Mouse (Mus musculus): ENCODE measurements around the gene Foxk1. TPM values are rescaled to one million over a fixed set of nuclear protein-coding genes. Genes with fewer than 3 reads are reported as not detected.

Foxk1 gene
- polyA plus RNA-seq, 1 experiment from 2014 or later = 1.9 TPM

DNA sequence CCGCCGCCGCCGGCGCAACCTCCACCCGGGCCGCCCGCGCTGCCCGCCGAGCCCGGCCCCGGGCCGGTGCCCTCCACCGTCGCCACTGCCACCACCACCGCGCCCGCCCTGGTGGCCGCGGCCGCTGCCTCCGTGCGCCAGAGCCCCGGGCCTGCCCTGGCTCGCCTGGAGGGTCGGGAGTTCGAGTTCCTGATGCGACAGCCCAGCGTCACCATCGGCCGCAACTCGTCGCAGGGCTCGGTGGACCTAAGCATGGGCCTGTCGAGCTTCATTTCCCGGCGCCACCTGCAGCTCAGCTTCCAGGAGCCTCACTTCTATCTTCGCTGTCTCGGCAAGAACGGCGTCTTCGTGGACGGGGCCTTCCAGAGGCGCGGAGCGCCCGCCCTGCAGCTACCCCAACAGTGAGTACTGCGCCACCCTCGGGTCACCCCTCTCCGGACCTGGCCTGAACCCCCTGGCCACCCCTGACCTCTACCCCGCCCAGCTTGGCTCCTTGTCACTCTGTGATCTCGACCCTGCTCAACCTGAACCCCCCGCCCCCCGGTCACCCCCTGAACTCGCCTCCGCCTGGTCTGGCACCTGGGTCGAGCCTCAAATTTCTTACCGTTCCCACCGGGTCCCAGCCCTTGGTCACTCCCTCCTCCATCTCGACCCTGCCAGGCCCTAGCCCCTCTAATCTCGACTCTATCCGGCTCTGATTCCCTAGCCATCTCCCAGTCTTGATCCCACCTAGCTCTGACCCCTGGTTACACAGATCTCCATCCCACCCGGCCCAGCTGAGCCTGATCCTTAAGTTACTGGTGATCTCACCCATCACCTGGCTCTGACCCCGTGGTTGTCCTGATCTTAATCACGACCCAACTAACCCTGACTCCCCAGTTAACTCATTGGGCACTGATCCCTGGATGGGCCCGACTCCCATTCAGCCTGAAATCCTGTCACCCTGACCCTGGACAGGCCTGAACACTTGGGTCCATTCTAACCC lies 636 bp downstream of the Foxk1 start:
- Histone ChIP-seq H3K9ac (ENCODE audit: low read depth, low read length) (peak overlapping the region; percentile 99), H3K36me3 (ENCODE audit: control insufficient read depth, insufficient read depth, low read length) (peaks cover 3% of the 10 kb centered on the region; the same call in 1 of the 2 replicates), H3K4me1 (ENCODE audit: control insufficient read depth, insufficient read depth, low read length) (peaks cover 41% of the 10 kb centered on the region), H3K4me2 (ENCODE audit: low read depth, low read length) (peak overlapping the region; percentile 77), H3K27ac (ENCODE audit: low read length) (peak overlapping the region; percentile 82), H3K4me3 (ENCODE audit: low read length) (peak overlapping the region; percentile 100), H3K27me3 (replicated peaks; ENCODE audit: control insufficient read depth, insufficient read depth, low read length) (no peaks in the 10 kb centered on the region), H3K9me3 (ENCODE audit: control insufficient read depth, low read length) (no peaks in the 10 kb centered on the region)
- WGBS = under 1% methylated on average over 56 of the region's 67 CpGs
- ATAC-seq = peak; percentile 70

DNA sequence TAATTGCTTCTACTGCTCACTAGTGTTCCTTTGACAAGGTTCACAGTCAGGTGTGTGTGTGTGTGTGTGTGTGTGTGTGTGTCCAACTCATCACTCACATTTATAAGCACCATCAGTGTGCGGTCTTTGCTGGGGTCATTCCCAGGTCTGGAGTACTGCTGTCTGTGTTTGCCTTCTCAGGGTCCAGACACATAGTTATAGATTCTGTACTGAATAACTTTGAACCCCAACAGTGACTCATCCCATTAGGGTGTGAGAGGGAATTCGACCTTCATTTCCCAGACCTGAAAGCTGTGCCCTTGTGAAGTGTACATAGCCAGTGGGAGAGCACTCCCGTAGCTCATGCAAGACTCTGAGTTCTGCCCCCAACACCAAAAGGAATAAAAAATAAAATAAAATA lies 2.4 kb downstream of the Foxk1 start:
- Histone ChIP-seq H3K4me2 (ENCODE audit: low read depth, low read length) (peak overlapping the region; percentile 77), H3K9ac (ENCODE audit: low read depth, low read length) (no peak overlapping the region), H3K4me1 (ENCODE audit: control insufficient read depth, insufficient read depth, low read length) (peaks cover 41% of the 10 kb centered on the region), H3K27me3 (replicated peaks; ENCODE audit: control insufficient read depth, insufficient read depth, low read length) (no peaks in the 10 kb centered on the region), H3K9me3 (ENCODE audit: control insufficient read depth, low read length) (no peaks in the 10 kb centered on the region), H3K4me3 (ENCODE audit: low read length) (no peak overlapping the region), H3K36me3 (ENCODE audit: control insufficient read depth, insufficient read depth, low read length) (peaks cover 3% of the 10 kb centered on the region; the same call in 1 of the 2 replicates), H3K27ac (ENCODE audit: low read length) (no peak overlapping the region)
- 47% methylated on average over 3 of the region's 3 CpGs for WGBS
- peak; percentile 17; the same call in 1 of the 2 replicates for ATAC-seq

DNA sequence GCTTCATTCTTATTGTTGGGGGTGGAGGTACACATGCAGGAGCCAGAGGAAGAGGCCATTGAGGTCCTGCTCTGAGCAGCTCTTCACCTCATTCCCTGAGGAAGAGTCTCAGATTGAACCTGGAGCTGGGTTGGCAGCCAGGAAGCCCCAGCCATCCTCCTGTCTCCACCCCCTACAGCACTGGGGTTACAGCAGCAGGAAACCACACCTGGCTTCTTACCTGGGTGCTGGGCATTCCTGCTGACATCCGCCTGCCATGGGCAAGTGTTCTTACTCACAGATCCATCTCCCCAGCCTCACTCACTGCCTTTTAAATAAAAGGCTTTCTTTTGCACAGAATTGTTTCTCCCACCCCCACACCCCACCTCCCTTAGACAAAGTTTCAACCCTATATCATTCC lies 3.0 kb downstream of the Foxk1 start:
- no peaks in the 10 kb centered on the region for H3K27me3 ChIP-seq (replicated peaks; ENCODE audit: control insufficient read depth, insufficient read depth, low read length)
- H3K36me3 ChIP-seq (ENCODE audit: control insufficient read depth, insufficient read depth, low read length) = peaks cover 3% of the 10 kb centered on the region; the same call in 1 of the 2 replicates
- no peaks in the 10 kb centered on the region for H3K9me3 ChIP-seq (ENCODE audit: control insufficient read depth, low read length)
- no peak overlapping the region for H3K4me3 ChIP-seq (ENCODE audit: low read length)
- H3K4me2 ChIP-seq (ENCODE audit: low read depth, low read length) = no peak overlapping the region
- H3K9ac ChIP-seq (ENCODE audit: low read depth, low read length) = no peak overlapping the region; the same call in 1 of the 2 replicates
- 71% methylated on average over 1 of the region's 1 CpGs for WGBS
- ATAC-seq = no peak
- no peak overlapping the region; the same call in 1 of the 2 replicates for H3K27ac ChIP-seq (ENCODE audit: low read length)
- H3K4me1 ChIP-seq (ENCODE audit: control insufficient read depth, insufficient read depth, low read length) = peaks cover 41% of the 10 kb centered on the region

DNA sequence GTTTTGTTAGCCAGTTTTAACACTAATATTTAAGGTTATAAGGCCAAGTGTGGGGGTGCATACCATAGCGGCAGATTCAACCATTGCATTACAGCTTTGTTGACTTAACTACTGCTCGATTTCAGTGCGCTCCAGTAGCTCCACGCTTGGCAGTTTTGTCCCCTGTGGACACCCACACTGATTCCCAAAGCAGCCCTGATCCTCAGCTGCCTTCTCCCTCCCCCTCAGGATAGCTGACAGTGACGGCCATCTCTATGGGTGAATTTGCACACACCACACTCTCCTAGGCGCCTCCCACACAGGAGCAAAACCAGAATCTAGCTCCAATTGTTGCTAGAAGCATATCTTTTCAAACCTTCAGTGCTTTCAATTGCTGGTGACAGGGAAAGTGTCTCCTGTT lies 4.1 kb downstream of the Foxk1 start:
- Histone ChIP-seq H3K4me3 (ENCODE audit: low read length) (no peak overlapping the region), H3K36me3 (ENCODE audit: control insufficient read depth, insufficient read depth, low read length) (peaks cover 3% of the 10 kb centered on the region; the same call in 1 of the 2 replicates), H3K27ac (ENCODE audit: low read length) (no peak overlapping the region), H3K9ac (ENCODE audit: low read depth, low read length) (0 out of 2 replicates have a peak overlapping the region, but pooled peaks have one; percentile 15), H3K4me2 (ENCODE audit: low read depth, low read length) (no peak overlapping the region), H3K27me3 (replicated peaks; ENCODE audit: control insufficient read depth, insufficient read depth, low read length) (no peaks in the 10 kb centered on the region), H3K4me1 (ENCODE audit: control insufficient read depth, insufficient read depth, low read length) (peaks cover 41% of the 10 kb centered on the region), H3K9me3 (ENCODE audit: control insufficient read depth, low read length) (no peaks in the 10 kb centered on the region)
- 64% methylated on average over 6 of the region's 6 CpGs for WGBS
- no peak for ATAC-seq

DNA sequence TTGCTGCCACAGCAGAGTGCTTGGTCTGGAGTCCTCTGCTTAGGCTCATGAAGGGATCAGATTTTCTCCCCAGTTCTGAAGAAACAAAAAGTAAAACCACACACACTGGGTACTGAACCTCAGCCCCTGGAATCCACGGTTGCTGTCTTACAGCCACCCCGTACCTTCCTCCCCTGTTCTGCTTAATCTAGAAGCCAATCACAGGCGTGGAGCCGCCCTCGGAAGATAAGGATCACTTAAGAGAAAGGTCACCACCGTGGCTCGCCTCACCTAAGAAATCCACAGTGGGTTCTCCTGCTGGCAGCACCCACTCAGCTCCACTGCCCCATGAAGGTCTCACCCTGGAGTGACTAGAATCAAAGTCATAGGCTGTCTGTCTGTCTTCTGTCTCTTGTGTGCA lies 5.1 kb downstream of the Foxk1 start:
- Histone ChIP-seq H3K4me1 (ENCODE audit: control insufficient read depth, insufficient read depth, low read length) (peaks cover 35% of the 10 kb centered on the region), H3K4me3 (ENCODE audit: low read length) (no peak overlapping the region), H3K4me2 (ENCODE audit: low read depth, low read length) (no peak overlapping the region), H3K27me3 (replicated peaks; ENCODE audit: control insufficient read depth, insufficient read depth, low read length) (no peaks in the 10 kb centered on the region), H3K36me3 (ENCODE audit: control insufficient read depth, insufficient read depth, low read length) (peaks cover 3% of the 10 kb centered on the region; the same call in 1 of the 2 replicates), H3K9ac (ENCODE audit: low read depth, low read length) (no peak overlapping the region), H3K9me3 (ENCODE audit: control insufficient read depth, low read length) (no peaks in the 10 kb centered on the region), H3K27ac (ENCODE audit: low read length) (no peak overlapping the region)
- 64% methylated on average over 7 of the region's 7 CpGs for WGBS
- ATAC-seq = no peak

DNA sequence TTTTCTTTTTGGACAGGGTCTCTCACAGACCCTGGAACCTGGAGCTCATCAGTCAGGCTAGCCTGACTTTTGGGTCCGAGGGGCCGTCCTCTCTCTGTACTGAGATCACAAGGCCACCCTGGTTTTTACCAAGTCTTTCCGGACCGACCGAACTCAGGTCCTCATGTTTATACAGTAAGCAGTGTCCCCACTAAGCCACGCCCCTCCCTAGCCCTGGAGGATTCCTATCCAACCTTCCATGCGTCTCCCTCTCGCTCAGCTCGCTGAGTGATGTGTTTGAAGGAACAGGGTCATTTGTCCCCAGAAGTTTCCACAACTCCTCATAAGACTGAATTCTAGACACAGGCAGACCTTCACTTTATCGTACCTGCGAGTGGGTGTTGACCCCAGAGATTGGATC lies 5.6 kb downstream of the Foxk1 start:
- Histone ChIP-seq H3K4me3 (ENCODE audit: low read length) (no peak overlapping the region), H3K9ac (ENCODE audit: low read depth, low read length) (no peak overlapping the region), H3K4me1 (ENCODE audit: control insufficient read depth, insufficient read depth, low read length) (peaks cover 35% of the 10 kb centered on the region), H3K4me2 (ENCODE audit: low read depth, low read length) (no peak overlapping the region), H3K27me3 (replicated peaks; ENCODE audit: control insufficient read depth, insufficient read depth, low read length) (no peaks in the 10 kb centered on the region), H3K9me3 (ENCODE audit: control insufficient read depth, low read length) (no peaks in the 10 kb centered on the region), H3K36me3 (ENCODE audit: control insufficient read depth, insufficient read depth, low read length) (peaks cover 3% of the 10 kb centered on the region; the same call in 1 of the 2 replicates), H3K27ac (ENCODE audit: low read length) (no peak overlapping the region)
- no peak for ATAC-seq
- WGBS = 62% methylated on average over 11 of the region's 11 CpGs

DNA sequence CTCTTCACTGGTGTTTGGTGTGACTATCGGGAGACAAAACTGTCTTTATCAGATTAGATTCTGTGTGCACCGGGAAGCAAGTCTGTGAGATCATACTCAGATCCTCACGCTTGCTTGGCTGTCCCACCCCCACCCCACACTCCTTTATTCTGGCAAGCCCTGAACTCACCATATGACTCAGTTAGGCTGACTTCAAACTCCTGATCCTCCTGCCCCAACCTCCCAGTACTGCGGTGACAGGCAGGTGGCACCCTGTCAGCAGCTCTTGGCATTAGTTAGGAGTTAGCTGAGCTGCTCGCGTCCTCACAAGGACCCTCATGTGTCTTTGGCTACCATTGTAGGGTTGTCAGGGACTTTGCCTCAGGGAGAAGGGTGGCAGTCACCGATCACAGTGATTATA lies 6.1 kb downstream of the Foxk1 start:
- H3K36me3 ChIP-seq (ENCODE audit: control insufficient read depth, insufficient read depth, low read length) = peaks cover 3% of the 10 kb centered on the region; the same call in 1 of the 2 replicates
- no peak overlapping the region for H3K27ac ChIP-seq (ENCODE audit: low read length)
- H3K27me3 ChIP-seq (replicated peaks; ENCODE audit: control insufficient read depth, insufficient read depth, low read length) = no peaks in the 10 kb centered on the region
- H3K4me2 ChIP-seq (ENCODE audit: low read depth, low read length) = no peak overlapping the region
- no peaks in the 10 kb centered on the region for H3K9me3 ChIP-seq (ENCODE audit: control insufficient read depth, low read length)
- no peak for ATAC-seq
- H3K4me3 ChIP-seq (ENCODE audit: low read length) = no peak overlapping the region
- H3K9ac ChIP-seq (ENCODE audit: low read depth, low read length) = no peak overlapping the region
- 83% methylated on average over 7 of the region's 7 CpGs for WGBS
- peaks cover 40% of the 10 kb centered on the region for H3K4me1 ChIP-seq (ENCODE audit: control insufficient read depth, insufficient read depth, low read length)

DNA sequence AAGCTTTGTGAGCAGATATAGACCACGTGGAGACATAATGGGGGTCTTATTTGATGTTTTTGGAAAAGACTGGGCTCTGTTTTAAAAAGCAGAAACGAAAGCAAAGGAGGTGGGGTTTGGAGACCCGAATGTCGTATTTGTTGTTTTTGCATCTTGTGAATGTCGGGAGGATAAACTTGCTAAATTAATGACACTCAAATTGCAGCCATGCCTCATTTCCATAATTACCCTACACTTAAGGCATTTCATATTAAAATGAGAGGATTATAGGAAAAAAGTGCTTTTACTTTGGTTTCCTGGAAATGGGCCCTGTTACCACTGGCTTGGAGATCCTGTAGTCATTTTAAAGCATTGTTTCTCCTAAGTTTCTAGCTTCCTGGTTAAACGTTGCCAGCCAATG lies 7.9 kb downstream of the Foxk1 start:
- H3K4me2 ChIP-seq (ENCODE audit: low read depth, low read length) = no peak overlapping the region
- 73% methylated on average over 6 of the region's 6 CpGs for WGBS
- peaks cover 3% of the 10 kb centered on the region; the same call in 1 of the 2 replicates for H3K36me3 ChIP-seq (ENCODE audit: control insufficient read depth, insufficient read depth, low read length)
- no peaks in the 10 kb centered on the region for H3K27me3 ChIP-seq (replicated peaks; ENCODE audit: control insufficient read depth, insufficient read depth, low read length)
- ATAC-seq = no peak
- H3K4me3 ChIP-seq (ENCODE audit: low read length) = no peak overlapping the region
- peaks cover 32% of the 10 kb centered on the region for H3K4me1 ChIP-seq (ENCODE audit: control insufficient read depth, insufficient read depth, low read length)
- no peak overlapping the region for H3K27ac ChIP-seq (ENCODE audit: low read length)
- no peak overlapping the region for H3K9ac ChIP-seq (ENCODE audit: low read depth, low read length)
- no peaks in the 10 kb centered on the region for H3K9me3 ChIP-seq (ENCODE audit: control insufficient read depth, low read length)

DNA sequence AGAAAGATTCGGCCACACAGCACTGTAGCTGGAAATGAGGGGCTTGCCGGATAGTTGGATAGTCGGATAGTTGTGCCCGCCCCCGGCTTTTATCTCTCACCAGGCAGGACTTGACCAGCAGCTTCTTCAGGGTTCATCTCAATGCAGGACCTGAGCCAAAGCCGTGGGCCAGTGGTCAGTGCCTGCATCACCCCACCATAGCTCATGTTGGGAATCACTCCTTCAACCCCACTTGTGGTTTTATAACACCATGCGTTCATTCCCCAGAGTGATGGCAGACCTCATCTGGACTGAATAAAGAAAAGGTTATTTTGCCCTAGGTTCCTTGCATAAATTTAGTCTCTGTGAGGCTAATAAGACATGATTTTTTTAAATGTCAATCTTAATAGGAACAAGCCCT lies 9.1 kb downstream of the Foxk1 start:
- no peak overlapping the region for H3K27ac ChIP-seq (ENCODE audit: low read length)
- WGBS = 60% methylated on average over 7 of the region's 7 CpGs

More for the DNA sequence above, 9.1 kb downstream of the Foxk1 start:
- Histone ChIP-seq H3K4me1 (ENCODE audit: control insufficient read depth, insufficient read depth, low read length) (peaks cover 24% of the 10 kb centered on the region), H3K9me3 (ENCODE audit: control insufficient read depth, low read length) (no peaks in the 10 kb centered on the region), H3K9ac (ENCODE audit: low read depth, low read length) (no peak overlapping the region), H3K4me3 (ENCODE audit: low read length) (no peak overlapping the region), H3K27me3 (replicated peaks; ENCODE audit: control insufficient read depth, insufficient read depth, low read length) (no peaks in the 10 kb centered on the region), H3K36me3 (ENCODE audit: control insufficient read depth, insufficient read depth, low read length) (peaks cover 3% of the 10 kb centered on the region; the same call in 1 of the 2 replicates), H3K4me2 (ENCODE audit: low read depth, low read length) (no peak overlapping the region)
- ATAC-seq = no peak
